Mouse (Mus musculus): ENCODE results near the gene Dctn2.

Gene Dctn2

DNA sequence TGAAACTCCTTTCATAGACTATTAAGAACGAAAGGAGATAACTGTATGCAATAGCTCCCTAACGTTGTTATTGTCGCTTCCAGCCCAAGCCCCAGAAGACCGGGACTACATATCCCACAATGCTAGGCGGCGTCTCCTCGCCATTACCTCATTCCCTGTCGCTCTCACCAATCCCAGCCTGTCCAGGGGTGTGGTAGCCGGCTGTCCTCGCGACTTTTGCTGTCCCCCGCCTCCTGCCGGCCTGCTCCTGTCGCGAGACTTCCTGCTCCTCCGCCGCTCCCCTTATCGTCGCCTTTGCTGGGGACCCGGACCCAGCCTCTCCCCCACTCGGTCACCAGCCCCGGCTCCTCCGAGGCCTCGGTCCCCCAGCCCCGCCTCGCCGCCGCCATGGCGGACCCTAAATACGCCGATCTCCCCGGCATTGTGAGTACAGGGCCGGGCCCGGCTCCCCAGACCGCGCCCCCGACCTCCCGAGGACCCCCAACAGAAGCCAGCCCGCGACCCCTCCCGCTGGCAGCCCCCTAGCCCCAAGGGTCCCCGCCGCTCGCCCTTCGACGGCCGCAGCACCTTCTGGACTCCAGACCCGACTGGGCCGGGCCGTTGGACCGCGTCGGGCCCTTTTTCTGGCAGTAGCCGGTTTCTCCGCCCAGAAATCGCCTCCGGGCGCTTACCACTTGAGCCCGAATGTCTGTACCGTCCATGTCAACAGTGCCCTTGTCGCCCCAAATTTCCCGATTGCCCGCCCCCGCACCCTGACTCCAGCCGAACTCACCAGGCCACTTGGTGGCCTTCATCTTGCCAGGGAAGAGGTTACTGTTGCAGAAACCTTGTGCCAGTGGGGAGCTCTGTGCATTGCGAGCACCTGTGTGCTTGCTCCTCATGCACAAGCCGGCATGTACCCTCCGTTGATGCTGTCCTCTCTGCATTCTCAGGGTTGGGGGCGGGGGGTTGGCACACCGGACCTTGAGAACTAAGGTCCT, at the start of gene Dctn2:
Gene Dctn2 (plus strand): TSS at position 257 of the 980 bp plus-strand sequence.
- DNase-seq (ENCODE audit: low spot score in 2 of 2), result peak; percentile 83 to 91

DNA sequence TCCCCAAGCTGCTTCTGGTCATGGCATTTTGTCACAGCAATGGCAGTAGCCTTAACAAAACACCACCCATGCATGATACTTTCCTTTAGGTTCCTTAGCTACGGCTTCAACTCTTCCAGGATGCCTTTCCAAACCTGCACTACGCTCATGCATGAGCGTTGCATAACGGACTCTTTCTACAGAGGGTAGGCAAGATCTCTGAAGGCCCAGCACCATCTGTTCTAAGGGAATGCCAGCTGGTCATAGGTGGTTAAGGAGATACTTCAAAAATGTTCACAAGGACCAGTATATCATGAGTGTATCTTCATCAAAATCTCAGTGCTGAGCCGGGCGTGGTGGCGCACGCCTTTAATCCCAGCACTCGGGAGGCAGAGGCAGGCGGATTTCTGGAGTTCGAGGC, 49.7 kb upstream of the Dctn2 start:
- DNase-seq (ENCODE audit: low spot score in 2 of 2), result no peak

DNA sequence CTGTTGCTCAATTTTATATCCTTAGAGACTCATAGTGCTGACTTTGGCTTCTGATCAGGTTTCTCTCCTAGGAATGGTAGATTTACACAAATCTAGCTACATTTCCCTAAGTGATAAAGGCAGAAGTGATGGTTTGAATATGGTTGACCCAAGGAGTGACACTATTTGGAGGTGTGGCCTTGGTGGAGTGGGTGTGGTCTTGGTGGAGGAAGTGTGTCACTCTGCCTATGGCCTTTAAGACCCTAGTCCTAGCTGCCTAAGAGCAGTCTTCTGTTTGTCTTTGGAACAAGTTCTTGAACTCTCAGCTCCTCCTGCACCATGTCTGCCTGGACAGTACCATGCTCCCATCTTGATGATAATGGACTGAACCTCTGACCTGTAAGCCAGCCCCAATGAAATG, 49.0 kb upstream of the Dctn2 start:
- DNase-seq (ENCODE audit: low spot score in 2 of 2), result no peak

DNA sequence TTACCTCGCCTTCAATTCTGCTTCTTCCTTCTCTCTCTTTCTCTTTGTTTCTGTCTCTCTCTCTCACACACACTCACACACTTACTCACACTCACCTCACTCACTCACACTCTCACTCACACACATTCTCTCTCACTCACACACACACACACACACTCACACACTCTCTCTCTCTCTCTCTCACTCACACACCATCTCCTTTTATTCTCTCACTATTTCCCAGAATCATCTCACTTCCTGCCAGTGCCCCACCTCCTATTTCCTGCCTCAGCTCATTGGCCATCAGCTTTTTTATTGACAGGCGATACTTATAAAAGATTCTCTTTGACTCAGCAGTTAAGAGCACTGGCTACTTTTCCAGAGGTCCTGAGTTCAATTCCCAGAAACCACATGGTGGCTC, 47.8 kb upstream of the Dctn2 start:
- DNase-seq (ENCODE audit: low spot score in 2 of 2), result no peak

DNA sequence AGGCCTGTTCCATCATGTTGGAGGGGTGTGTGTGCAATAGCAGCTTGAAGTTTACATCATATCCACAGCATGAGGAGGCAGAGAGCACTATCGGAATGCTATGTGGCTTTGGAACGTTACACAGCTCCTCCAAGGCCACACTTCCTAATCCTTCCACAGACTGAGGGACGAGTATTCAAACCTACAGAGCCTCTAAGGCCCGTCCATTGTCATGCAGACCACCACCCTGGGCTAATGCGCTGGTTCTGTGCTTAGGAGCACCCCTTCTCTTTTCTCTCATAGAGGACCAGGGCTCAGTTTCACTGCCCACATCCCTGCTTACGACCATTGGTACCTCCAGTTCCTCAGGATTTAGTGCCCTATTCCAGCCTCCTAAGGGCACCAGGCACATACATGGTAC, 41.0 kb upstream of the Dctn2 start:
- no peak for DNase-seq (ENCODE audit: low spot score in 2 of 2)

DNA sequence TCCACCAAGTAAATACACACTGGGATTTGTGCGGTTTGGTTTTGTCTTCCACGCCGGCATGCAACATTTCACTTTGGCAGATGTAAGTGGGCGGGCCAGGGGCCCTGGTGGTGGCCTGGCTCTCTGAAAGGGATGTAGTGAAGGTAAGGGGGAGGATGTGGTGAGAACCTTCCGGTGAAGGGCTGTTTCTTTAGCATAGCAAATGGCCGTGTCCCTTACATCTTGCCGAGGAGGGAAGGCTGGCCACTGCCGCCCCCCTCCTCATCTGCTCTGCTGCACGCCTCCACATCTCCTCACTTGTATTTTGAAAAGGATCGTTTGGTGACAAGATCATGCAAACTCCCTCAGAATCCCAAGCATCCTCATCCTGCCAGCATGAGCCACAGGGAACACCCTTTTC, 40.4 kb upstream of the Dctn2 start:
- no peak for DNase-seq (ENCODE audit: low spot score in 2 of 2)

DNA sequence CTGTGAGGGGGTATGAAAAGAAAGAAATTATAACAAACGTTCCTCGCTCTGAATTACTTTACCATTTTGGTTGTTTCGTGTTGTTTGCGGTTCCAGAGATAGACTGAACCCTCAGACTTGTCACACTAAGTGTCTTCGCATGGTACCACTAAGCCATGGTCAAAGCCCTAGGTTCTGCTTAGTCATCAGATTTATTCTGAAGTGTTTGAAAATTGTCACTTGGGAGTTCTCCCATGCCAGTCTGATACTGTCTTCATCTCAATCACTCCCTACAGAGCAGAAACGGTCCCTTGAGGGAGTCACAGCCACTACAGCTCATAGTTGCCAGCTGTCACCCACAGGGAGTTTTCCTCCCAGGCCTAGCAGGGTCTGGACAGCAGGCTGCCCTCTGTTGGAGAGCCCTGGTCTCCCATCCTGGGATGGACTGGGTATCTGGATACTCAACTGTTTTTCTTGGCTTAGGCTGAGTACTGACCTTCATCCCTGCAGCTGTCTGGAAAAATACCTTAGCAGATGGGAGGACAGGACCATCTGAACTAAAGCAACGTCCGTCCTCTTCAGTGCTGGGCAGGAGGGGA, 39.8 kb upstream of the Dctn2 start:
- no peak for DNase-seq (ENCODE audit: low spot score in 2 of 2)

DNA sequence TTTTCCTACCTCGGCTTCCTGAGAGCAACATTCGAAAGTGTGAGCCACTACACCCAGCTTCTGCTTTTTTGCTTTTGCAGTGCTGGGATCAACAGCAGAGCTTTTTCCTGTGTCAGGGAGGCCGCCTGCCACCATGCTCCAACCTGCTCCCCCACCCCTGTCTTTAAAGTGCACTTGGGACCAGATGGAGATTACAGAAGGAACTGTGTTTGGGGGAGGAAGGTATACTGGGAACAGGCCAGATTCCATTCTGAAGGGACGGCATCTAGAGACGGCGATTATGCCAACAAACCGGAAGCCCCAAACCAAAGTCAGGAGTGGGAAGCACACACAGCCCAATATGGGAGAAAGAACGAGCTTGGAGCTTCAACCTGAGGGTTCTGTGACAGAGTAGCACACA, 39.0 kb upstream of the Dctn2 start:
- DNase-seq (ENCODE audit: low spot score in 2 of 2), result no peak

DNA sequence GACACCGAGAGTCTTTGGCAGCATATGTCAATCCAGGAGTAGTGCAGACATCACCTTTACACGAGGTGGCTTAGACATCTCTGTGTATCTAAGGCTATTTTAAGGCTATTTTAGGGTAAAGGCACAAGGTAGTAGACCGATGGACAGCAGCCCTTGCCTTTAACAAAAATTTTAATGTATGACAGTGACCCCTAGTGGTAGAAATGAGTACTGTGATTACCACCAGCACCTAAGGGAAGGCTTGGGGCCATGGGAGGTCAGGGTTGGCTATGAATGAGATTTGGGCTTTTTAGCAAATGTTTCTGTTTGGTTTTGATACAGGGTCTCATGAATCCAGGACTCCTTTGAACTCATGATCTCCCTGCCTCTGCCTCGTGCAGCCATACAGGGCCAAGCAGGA, 37.3 kb upstream of the Dctn2 start:
- DNase-seq (ENCODE audit: low spot score in 2 of 2), result peak in 1 of 2 experiments; percentile 36

DNA sequence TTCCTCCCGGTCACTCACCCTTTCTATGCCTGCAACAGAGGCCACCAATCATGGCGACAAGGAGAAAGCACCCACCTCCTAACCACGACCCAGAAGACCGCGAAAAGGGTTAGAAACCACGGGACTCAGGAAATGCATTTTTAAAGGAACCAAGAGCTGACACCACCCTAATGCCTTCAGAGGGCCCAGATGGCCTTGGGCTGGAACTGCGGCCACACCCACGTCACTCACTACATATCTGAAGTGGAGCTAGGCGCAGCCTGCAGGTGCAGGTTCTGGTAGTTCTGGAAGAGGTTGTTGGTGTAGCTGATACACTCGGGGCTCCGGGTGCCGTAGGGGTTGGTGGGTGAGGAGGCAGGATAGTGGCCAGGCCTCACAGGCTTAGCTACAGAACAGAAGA, 35.5 kb upstream of the Dctn2 start:
- no peak for DNase-seq (ENCODE audit: low spot score in 2 of 2)

DNA sequence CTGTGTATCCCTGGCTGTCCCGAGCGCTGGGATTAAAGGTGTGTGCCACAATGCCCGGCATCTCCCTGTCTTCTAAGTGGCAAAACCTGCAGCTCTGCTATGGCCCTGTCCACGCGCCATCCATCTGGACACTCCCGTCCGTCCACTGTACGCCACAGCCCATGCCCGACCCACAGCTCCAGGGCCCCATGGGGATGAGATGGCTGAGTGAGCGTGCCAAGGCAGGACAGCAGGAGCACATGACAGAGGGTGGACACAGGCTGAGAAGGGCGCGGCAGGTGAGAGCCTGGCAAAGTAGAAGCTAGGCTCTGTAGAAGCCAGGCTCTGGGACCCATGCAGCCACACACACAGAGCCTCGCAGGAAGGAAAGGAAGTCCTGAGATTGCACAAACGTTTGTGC, 34.4 kb upstream of the Dctn2 start:
- DNase-seq (ENCODE audit: low spot score in 2 of 2), result no peak

DNA sequence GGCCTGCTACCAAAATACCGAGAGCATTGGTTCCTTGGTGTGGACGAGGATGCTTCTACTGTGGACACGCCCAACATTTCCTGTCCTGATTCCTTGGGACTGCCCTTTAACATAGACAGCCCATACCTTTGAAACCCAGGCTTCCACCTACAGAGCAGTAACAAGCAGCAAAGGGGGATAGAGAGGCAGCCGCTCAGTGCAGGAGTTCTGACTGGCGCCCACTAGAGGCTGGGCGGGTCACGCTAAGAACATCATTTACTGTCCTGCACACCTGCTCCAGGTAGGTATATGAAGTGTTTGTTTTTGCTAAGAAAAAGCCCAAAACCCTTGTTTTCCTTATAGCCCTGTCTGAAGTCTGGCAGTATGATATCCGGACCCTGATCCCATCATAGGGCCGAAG, 33.0 kb upstream of the Dctn2 start:
- DNase-seq (ENCODE audit: low spot score in 2 of 2), result no peak

DNA sequence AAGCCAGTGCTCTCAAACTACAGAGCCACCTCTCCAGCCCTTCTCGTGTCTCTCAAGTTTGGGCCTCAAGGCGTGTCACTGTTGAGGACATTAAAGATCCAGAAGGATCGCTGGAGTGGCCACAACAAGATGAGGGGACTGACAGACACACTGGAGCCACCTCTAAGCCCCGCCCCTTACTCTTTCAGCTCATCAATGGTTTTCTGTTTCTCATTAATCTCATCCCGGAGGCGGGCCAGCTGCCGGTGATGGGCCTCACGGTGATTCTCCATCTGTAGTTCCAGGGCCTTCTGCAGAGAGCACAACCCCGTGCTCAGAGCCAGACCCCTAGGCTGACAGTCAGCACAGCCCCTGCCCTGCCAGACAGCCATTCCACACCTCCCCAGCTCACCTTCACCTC, 29.6 kb upstream of the Dctn2 start:
- DNase-seq (ENCODE audit: low spot score in 2 of 2), result no peak

DNA sequence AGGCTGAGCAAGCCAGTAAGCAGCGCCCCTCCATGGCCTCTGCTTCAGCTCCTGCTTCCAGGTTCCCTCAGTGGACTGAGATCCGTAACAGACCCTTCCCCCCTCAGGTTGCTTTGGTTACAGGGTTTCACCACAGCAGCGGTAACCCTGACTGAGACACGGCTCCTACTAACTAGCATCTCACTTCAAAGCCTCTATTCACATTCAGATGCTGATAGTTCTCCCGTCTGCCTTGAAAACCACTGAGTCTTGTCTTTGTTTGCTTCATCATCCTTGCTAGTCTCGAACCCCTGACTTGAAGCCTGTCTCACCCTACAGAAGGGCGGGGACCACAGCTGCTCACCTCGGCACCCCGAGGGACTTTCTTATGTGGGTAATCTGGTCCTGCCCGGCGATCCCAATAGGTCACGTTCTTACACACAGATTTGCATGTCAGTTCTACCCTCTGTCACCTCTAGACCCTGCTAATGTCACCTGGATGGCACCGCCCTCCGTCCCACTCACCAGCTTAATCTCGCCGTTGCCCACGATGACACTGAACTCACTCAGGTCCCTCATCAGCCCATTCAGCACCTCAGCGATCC, 27.8 kb upstream of the Dctn2 start:
- DNase-seq (ENCODE audit: low spot score in 2 of 2), result no peak

DNA sequence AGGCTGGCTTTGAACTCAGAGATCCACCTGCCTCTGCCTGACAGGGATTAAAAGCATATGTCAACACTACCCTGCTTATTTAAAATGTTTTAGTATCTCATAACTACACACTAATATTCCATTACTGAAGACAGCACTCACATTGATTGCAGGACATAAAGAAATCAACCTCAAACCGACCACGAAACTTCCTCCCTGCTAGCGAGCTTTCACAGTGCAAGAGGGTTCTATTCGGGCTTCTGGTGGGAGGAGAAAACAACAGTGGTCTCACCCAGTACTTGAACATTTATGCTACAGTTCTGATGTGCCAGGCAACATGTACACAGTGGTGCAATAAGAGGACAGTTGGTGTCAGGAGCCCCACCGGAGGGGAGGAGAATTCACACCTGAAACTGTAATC, 15.4 kb upstream of the Dctn2 start:
- DNase-seq (ENCODE audit: low spot score in 2 of 2), result no peak

DNA sequence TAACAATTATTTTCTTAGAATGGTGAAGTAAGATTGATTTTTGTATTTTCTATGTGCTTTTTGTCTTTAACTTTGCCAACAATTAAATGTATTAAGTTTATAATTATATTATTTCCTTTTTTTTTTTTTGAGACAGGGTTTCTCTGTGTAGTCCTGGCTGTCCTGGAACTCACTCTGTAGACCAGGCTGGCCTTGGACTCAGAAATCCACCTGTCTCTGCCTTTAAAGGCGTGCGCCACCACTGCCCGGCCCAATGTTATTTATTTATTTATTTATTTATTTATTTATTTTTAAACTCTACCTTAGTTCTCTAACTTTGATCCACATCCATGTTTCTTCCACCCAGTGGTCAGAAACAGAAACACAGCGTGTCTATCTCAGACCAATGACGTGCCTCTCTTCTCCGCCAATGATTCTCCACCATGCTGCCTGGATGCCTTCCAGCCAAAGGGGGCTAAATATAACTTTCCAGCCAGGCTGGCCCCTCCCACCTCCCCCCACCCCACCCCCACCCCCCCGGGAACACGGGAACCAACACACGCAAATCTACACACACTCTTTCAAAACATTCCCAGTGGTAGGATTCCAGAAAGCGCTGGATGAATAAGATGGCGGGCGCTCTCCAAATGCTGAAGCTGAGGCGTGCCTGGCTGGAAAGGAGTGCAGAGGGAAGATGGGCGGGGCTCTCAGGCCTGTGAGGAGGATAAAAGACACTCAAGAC, 10.4 kb upstream of the Dctn2 start:
- DNase-seq (ENCODE audit: low spot score in 2 of 2), result no peak

DNA sequence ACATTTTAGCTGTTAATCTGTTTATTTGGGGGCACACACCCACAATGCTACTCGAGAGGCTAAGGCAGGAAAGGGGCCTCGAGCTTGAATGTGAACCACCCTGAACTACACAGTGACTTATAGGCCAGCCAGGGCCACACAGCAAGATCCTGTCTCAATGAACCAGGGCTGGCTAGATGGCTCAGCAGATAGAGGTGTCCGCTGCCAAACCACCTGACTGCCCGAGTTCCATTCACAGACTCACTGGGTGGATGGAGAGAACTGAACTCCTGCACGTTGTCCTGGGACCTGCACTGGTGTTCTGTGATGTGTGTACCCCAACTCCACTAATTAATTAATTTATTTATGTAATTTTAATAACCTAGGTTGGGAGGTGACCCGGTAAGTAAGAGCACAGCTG, 8.4 kb upstream of the Dctn2 start:
- DNase-seq (ENCODE audit: low spot score in 2 of 2), result no peak

DNA sequence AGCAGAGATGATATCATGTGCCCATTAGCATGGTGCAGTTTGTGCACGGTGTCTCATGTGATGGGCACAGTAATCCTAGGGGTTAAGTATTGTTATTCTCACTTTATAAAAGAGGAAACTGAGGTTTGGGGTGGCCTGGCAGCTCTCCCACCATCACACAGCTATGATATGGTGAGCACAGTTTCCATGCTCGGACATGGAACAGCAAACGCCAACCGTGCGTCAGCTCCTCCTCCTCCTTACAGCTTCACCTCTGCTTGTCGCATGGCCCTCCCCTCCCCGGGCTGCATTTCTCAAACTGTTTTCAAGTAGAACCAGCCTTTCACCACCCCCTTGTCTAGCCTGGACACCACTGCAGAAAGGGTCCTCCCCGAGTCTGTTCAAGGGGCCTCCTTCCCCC, 7.7 kb upstream of the Dctn2 start:
- DNase-seq (ENCODE audit: low spot score in 2 of 2), result no peak

DNA sequence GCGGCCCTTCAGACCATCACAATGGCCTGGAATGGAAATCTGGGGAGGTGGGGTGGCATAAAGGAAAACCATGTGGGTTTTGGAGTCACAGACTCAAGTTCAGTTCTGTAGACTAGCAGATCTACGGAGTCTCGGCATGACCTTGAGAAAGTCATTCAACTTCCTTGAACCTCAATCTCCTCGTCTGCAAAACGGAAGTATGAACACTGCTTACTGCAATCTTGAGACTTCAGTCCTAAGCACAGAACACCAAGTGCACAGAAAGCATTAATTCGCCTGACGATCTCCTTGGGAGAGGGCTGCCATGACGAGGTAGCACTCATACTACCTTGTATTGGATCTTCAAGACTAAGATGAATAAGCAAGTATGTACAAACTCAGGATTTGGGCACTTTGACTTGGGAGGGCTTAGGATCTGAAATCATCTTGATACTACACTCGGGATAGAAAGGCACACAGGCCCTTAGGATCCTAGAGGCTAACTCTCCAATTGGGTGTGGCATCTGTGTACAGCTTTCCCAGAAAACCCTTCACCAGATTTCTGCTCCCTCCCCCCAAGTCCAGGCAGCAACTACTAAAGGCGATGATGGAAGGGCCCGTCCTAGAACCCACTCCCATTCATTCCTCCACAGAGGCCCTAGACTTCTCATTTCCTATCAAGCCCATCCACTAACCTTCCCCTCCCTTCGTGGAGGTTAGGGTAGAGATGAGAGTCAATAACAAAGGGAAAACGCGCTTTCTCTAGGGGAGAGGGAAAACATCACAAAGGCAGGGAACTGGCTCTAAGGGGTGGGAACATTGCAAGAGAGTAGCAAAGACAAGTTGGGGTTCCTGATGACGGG, 4.2 kb upstream of the Dctn2 start:
- no peak for DNase-seq (ENCODE audit: low spot score in 2 of 2)

DNA sequence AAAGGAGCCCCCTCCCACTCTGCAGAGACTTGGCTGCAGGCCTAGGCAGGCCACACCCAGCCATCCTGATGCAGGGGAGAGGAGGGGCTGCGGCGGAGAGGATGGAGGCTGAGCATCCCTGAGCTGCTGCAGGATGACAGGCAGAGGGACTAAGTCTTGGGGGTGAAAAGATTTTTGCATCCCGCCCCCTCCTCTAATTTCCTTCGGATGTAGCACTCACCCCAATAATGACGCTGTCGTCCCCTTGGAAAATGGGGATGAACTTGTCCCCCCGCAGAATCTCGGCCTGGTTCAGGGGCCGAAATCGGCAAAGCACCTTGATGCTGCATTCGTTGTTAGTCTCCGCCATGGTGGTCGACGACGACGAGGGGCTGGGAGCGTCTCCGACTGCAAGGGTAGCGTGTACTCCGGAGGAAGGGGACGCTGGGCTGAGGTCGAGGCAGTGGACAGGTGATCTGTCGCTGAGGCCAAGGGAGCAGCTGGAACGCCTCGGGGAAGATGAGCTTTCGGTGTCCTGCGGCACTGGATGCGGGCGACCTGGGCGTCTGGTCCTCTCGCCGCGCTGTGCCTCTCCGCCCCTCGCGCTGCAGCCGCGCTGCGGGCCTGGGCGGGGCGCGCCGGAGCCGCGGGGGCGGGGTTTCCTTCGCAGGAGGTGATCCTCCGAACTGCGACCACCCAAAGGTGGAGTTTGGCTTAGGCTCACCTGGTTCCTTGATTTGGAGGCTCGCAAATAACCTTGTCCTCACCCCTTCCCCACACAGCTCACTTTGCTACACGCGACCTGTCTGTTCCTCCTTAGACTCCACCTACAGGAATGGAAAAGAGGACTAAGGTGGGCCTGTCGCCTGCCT, 3.4 kb upstream of the Dctn2 start, which contains the start of gene Kif5a:
Gene Kif5a (minus strand): TSS at position 801 of the 851 bp plus-strand sequence.
- peak; percentile 57 to 62 for DNase-seq (ENCODE audit: low spot score in 2 of 2)
